Mouse (Mus musculus) lung, postnatal 14 days (tissue): Measurements from ENCODE around the gene Lrtm2.
"Not testable (repeated sequence)": the region's sequence is repeated elsewhere in the genome, so short reads cannot be mapped to it uniquely, and the experiment has no call there.

Experiments
- DNase-seq: peaks from one replicate; pipeline ENCODE4 v3.0.0; 2021

The Lrtm2 gene

GRCm38 (mm10) chr6:119330506-119330905 lies at the start of gene Lrtm2:
Lrtm2 (minus strand) TSS chr6:119330766.
- DNase-seq: no peak

GRCm38 (mm10) chr6:119378631-119379030 lies 48.1 kb upstream of the Lrtm2 start:
- no peak for DNase-seq

GRCm38 (mm10) chr6:119377613-119378012 lies 47.0 kb upstream of the Lrtm2 start:
- DNase-seq: no peak

- no peak for DNase-seq
Measured at GRCm38 (mm10) chr6:119375035-119375434, 44.5 kb upstream of the Lrtm2 start.

- DNase-seq: no peak
Measured at GRCm38 (mm10) chr6:119373000-119373705, 42.6 kb upstream of the Lrtm2 start.

- DNase-seq: no peak
Measured at GRCm38 (mm10) chr6:119372237-119372636, 41.7 kb upstream of the Lrtm2 start.

- no peak for DNase-seq
Measured at GRCm38 (mm10) chr6:119371624-119372023, 41.1 kb upstream of the Lrtm2 start.

- DNase-seq: no peak
Measured at GRCm38 (mm10) chr6:119367382-119367781, 36.8 kb upstream of the Lrtm2 start.

- not testable (repeated sequence) for DNase-seq
Measured at GRCm38 (mm10) chr6:119366800-119367199, 36.2 kb upstream of the Lrtm2 start.

- DNase-seq: no peak
Measured at GRCm38 (mm10) chr6:119363593-119363992, 33.0 kb upstream of the Lrtm2 start.

GRCm38 (mm10) chr6:119360925-119361702 lies 30.5 kb upstream of the Lrtm2 start:
- DNase-seq: no peak

- not testable (repeated sequence) for DNase-seq
Measured at GRCm38 (mm10) chr6:119360250-119360649, 29.7 kb upstream of the Lrtm2 start.

- DNase-seq: no peak
Measured at GRCm38 (mm10) chr6:119358020-119358571, 27.5 kb upstream of the Lrtm2 start.

- DNase-seq: no peak
Measured at GRCm38 (mm10) chr6:119352501-119352900, 21.9 kb upstream of the Lrtm2 start.

- no peak for DNase-seq
Measured at GRCm38 (mm10) chr6:119351656-119352055, 21.1 kb upstream of the Lrtm2 start.

GRCm38 (mm10) chr6:119350703-119351198 lies 20.2 kb upstream of the Lrtm2 start:
- DNase-seq: no peak

GRCm38 (mm10) chr6:119348234-119348633 lies 17.7 kb upstream of the Lrtm2 start:
- peak; percentile 88 for DNase-seq

- no peak for DNase-seq
Measured at GRCm38 (mm10) chr6:119347813-119348212, 17.2 kb upstream of the Lrtm2 start.

GRCm38 (mm10) chr6:119346257-119346656 lies 15.7 kb upstream of the Lrtm2 start:
- no peak for DNase-seq

- DNase-seq: no peak
Measured at GRCm38 (mm10) chr6:119341409-119341808, 10.8 kb upstream of the Lrtm2 start.

- no peak for DNase-seq
Measured at GRCm38 (mm10) chr6:119338121-119338912, 7.8 kb upstream of the Lrtm2 start.

GRCm38 (mm10) chr6:119337287-119337686 lies 6.7 kb upstream of the Lrtm2 start:
- no peak for DNase-seq

- DNase-seq: no peak
Measured at GRCm38 (mm10) chr6:119336124-119336523, 5.6 kb upstream of the Lrtm2 start.
